Mouse (Mus musculus) skeletal muscle tissue, postnatal 0 days (tissue): ENCODE data around the gene Mocs3. TPM values are rescaled to one million over a fixed set of nuclear protein-coding genes. Genes with fewer than 3 reads are reported as not detected.

ENCODE experiments used
- polyA plus RNA-seq: library from polyadenylated mRNA; unstranded; fragments of >200 nt; fragmentation: Nextera tagmentation; extraction: Ambion mirVana; gene quantifications from 2 replicates; pipeline ENCODE4 v1.2.1, GENCODE M21; 2015

Mocs3 gene
- 4.4 and 5.2 TPM in 2 replicates for polyA plus RNA-seq

GRCm38 (mm10) chr2:168230026-168230728, at the start of gene Mocs3, which contains the start of the genes Gm20716 and Dpm1:
Gene Mocs3, plus strand, starts transcription at chr2:168230622.
Gene Gm20716, minus strand, starts transcription at chr2:168230364.
Gene Dpm1, minus strand, starts transcription at chr2:168230591.

GRCm38 (mm10) chr2:168206725-168207644, 23.4 kb upstream of the Mocs3 start, which contains the start of gene Adnp:
Gene Adnp, minus strand, starts transcription at chr2:168207112.

GRCm38 (mm10) chr2:168281582-168281981, 51.2 kb downstream of the Mocs3 start, which contains the start of gene Kcng1:
Gene Kcng1, minus strand, starts transcription at chr2:168281736.

Other genes with a start within 250 kb of the Mocs3 start
- 0.99 and 1.2 TPM in 2 replicates for gene Ripor3, start 220.0 kb upstream of the Mocs3 start, polyA plus RNA-seq
- gene Pard6b, start 149.6 kb upstream of the Mocs3 start, polyA plus RNA-seq = 0.87 and 1.2 TPM in 2 replicates
- gene Adnp, start 23.5 kb upstream of the Mocs3 start, polyA plus RNA-seq = 3.5 and 5.0 TPM in 2 replicates
- gene Gm20716, start 258 bp upstream of the Mocs3 start, polyA plus RNA-seq = 4.7 and 6.6 TPM in 2 replicates
- 131 and 136 TPM in 2 replicates for gene Dpm1, start within 50 bp of the Mocs3 start, polyA plus RNA-seq
- gene Kcng1, start 51.1 kb downstream of the Mocs3 start, polyA plus RNA-seq = 0.09 and 0.13 TPM in 2 replicates